Mouse (Mus musculus) hindbrain, embryonic 12.5 days (tissue): ENCODE data around the gene 5830473C10Rik. TPM values are rescaled to one million over a fixed set of nuclear protein-coding genes. Genes with fewer than 3 reads are reported as not detected.
"Not testable (repeated sequence)": the region's sequence is repeated elsewhere in the genome, so short reads cannot be mapped to it uniquely, and the experiment has no call there.

Experiments
- ATAC-seq: fragments of 200-750 bp; cut with Nextera tagmentation; 2 replicates; pipeline ENCODE4 v1.8.0; 2017; ENCODE audit warnings: moderate TSS enrichment; ENCODE audit not compliant: low FRiP score
- H3K27ac ChIP-seq: fragments of 300-500 bp; sonication (generic); 2 replicates; pipeline ENCODE4 v1.5.1; 2016; ENCODE audit warnings: mild to moderate bottlenecking
- H3K27me3 ChIP-seq: fragments of 300-500 bp; sonication (generic); 2 replicates; pipeline ENCODE4 v1.6.1; 2016; ENCODE audit warnings: mild to moderate bottlenecking
- H3K36me3 ChIP-seq: fragments of 300-500 bp; sonication (generic); 2 replicates; pipeline ENCODE4 v1.6.1; 2016; ENCODE audit warnings: mild to moderate bottlenecking
- H3K4me1 ChIP-seq: fragments of 300-500 bp; sonication (generic); 2 replicates; pipeline ENCODE4 v1.6.1; 2016
- H3K4me2 ChIP-seq: fragments of 300-500 bp; sonication (generic); replicated peaks from 2 replicates; pipeline ENCODE4 v1.6.1; 2016; ENCODE audit warnings: mild to moderate bottlenecking
- H3K4me3 ChIP-seq: fragments of 300-500 bp; sonication (generic); 2 replicates; pipeline ENCODE4 v1.5.1; 2016; ENCODE audit warnings: mild to moderate bottlenecking
- H3K9ac ChIP-seq: fragments of 300-500 bp; sonication (generic); 2 replicates; pipeline ENCODE4 v1.6.1; 2016; ENCODE audit warnings: mild to moderate bottlenecking, moderate library complexity
- H3K9me3 ChIP-seq: fragments of 300-500 bp; sonication (generic); replicated peaks from 2 replicates; pipeline ENCODE4 v1.6.1; 2016; ENCODE audit warnings: mild to moderate bottlenecking
- WGBS: fragments of 180-500 bp; shearing (Covaris S2); methylation state at CpG from one replicate; pipeline ENCODE4 v1.1.7; 2016; 5-methylcytosine and 5-hydroxymethylcytosine counted together
- polyA plus RNA-seq: library from polyadenylated mRNA; unstranded; fragments of >200 nt; fragmentation: Nextera tagmentation; extraction: Ambion mirVana; gene quantifications from 2 replicates; pipeline ENCODE4 v1.2.1, GENCODE M21; 2016

The 5830473C10Rik gene
- polyA plus RNA-seq, 1 experiment from 2014 or later = not detected

- Histone ChIP-seq H3K4me3 (no peak overlapping the region), H3K9ac (no peak overlapping the region), H3K9me3 (no peaks in the 10 kb centered on the region), H3K27me3 (no peaks in the 10 kb centered on the region), H3K4me2 (no peak overlapping the region), H3K36me3 (no peaks in the 10 kb centered on the region), H3K4me1 (no peaks in the 10 kb centered on the region), H3K27ac (no peak overlapping the region)
- no peak for ATAC-seq
- 70% methylated on average over 13 of the region's 13 CpGs for WGBS
Measured at GRCm38 (mm10) chr5:90603407-90603923, 42.6 kb downstream of the 5830473C10Rik start.

GRCm38 (mm10) chr5:90608906-90609305, 48.0 kb downstream of the 5830473C10Rik start:
- no peak for ATAC-seq
- Histone ChIP-seq H3K27me3 (no peaks in the 10 kb centered on the region), H3K27ac (no peak overlapping the region), H3K36me3 (no peaks in the 10 kb centered on the region), H3K4me2 (no peak overlapping the region), H3K4me3 (no peak overlapping the region), H3K4me1 (no peaks in the 10 kb centered on the region), H3K9me3 (no peaks in the 10 kb centered on the region), H3K9ac (no peak overlapping the region)
- 65% methylated on average over 11 of the region's 11 CpGs for WGBS

DNA sequence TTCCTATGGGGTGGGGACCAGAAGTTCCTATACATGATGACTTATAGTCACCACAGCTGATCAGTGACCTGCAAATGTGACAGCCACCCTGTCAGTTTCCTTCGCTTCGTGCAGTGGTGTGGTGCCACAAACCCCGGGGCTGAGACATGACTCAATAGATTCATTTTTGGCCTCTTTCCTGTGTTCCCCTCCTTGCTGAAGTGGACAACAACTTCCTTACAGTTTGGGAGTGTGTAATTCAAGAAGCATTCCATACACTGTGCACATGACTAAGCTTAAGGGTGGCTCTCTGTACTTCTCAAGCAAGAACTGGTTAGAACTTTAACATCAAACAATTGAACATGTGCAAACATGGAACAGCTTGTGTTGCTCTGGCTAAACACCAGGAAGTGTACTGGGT, 50.5 kb downstream of the 5830473C10Rik start:
- Histone ChIP-seq H3K36me3 (no peaks in the 10 kb centered on the region), H3K27ac (no peak overlapping the region), H3K9me3 (no peaks in the 10 kb centered on the region), H3K4me3 (no peak overlapping the region), H3K4me1 (no peaks in the 10 kb centered on the region), H3K4me2 (no peak overlapping the region), H3K27me3 (no peaks in the 10 kb centered on the region), H3K9ac (no peak overlapping the region)
- ATAC-seq = no peak
- 92% methylated on average over 3 of the region's 3 CpGs for WGBS

GRCm38 (mm10) chr5:90611996-90612611, 51.2 kb downstream of the 5830473C10Rik start:
- no peaks in the 10 kb centered on the region for H3K9me3 ChIP-seq
- H3K4me2 ChIP-seq = no peak overlapping the region
- H3K36me3 ChIP-seq = no peaks in the 10 kb centered on the region
- H3K9ac ChIP-seq = no peak overlapping the region
- no peak overlapping the region for H3K4me3 ChIP-seq
- H3K4me1 ChIP-seq = no peaks in the 10 kb centered on the region
- 90% methylated on average over 6 of the region's 6 CpGs for WGBS
- H3K27ac ChIP-seq = no peak overlapping the region
- H3K27me3 ChIP-seq = no peaks in the 10 kb centered on the region
- ATAC-seq = no peak

GRCm38 (mm10) chr5:90612751-90613150, 51.8 kb downstream of the 5830473C10Rik start:
- not testable (repeated sequence) for H3K4me1 ChIP-seq, H3K36me3 ChIP-seq, ATAC-seq, H3K4me2 ChIP-seq, H3K9me3 ChIP-seq, H3K9ac ChIP-seq, H3K4me3 ChIP-seq, H3K27ac ChIP-seq, H3K27me3 ChIP-seq
- 84% methylated on average over 1 of the region's 1 CpGs for WGBS

DNA sequence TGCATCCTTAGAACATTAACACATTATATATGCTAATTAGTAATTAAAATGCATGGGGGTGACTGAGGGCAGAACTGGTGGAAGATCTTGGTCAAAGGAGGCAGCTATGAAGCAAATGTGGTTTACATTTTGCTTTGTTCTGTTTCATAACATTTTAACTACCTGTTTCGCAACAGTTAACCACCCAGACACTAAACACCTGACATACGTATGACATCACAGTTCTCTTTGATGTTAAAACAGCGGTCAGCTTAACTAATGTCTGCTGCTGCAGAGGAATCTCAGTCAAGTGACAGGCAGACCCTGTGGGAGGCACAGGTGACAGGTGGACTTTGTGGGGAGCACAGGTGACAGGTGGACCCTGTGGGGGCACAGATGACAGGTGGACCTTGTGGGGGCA, 57.0 kb downstream of the 5830473C10Rik start:
- no peak for ATAC-seq
- no peaks in the 10 kb centered on the region for H3K27me3 ChIP-seq
- H3K9ac ChIP-seq = no peak overlapping the region
- no peak overlapping the region for H3K4me2 ChIP-seq
- no peak overlapping the region for H3K4me3 ChIP-seq
- H3K4me1 ChIP-seq = no peaks in the 10 kb centered on the region
- 93% methylated on average over 3 of the region's 3 CpGs for WGBS
- H3K36me3 ChIP-seq = no peaks in the 10 kb centered on the region
- H3K27ac ChIP-seq = no peak overlapping the region
- H3K9me3 ChIP-seq = no peaks in the 10 kb centered on the region

GRCm38 (mm10) chr5:90621316-90621715, 60.4 kb downstream of the 5830473C10Rik start:
- H3K4me1 ChIP-seq = no peaks in the 10 kb centered on the region
- no peaks in the 10 kb centered on the region for H3K27me3 ChIP-seq
- H3K27ac ChIP-seq = no peak overlapping the region
- no peaks in the 10 kb centered on the region for H3K9me3 ChIP-seq
- ATAC-seq = no peak
- no peaks in the 10 kb centered on the region for H3K36me3 ChIP-seq
- 97% methylated on average over 2 of the region's 2 CpGs for WGBS
- no peak overlapping the region for H3K9ac ChIP-seq
- no peak overlapping the region for H3K4me3 ChIP-seq
- H3K4me2 ChIP-seq = no peak overlapping the region

DNA sequence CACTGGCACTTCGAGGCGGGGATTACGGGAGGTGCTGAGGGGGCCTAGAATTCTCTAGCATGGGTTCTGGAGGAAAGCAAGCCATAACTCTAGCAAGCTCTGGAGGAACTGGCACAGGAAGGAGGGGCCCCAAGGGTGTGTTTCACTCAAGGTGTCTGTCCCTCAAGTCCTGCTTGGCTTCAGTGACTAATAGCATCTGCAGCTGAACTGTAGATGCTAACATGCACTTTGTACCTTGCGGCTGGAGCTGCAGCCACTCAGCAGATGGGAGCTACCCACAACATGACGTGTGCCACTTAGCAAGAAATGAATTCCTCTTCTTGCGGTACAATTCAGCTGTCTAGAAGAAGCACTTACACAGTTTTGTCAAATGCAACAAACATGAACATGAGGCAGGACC, 60.8 kb downstream of the 5830473C10Rik start:
- no peaks in the 10 kb centered on the region for H3K27me3 ChIP-seq
- H3K4me2 ChIP-seq = no peak overlapping the region
- H3K4me1 ChIP-seq = no peaks in the 10 kb centered on the region
- H3K9ac ChIP-seq = no peak overlapping the region
- 94% methylated on average over 6 of the region's 6 CpGs for WGBS
- no peaks in the 10 kb centered on the region for H3K9me3 ChIP-seq
- no peak for ATAC-seq
- no peaks in the 10 kb centered on the region for H3K36me3 ChIP-seq
- H3K4me3 ChIP-seq = no peak overlapping the region
- no peak overlapping the region for H3K27ac ChIP-seq

- H3K4me3 ChIP-seq = no peak overlapping the region
- H3K9me3 ChIP-seq = no peaks in the 10 kb centered on the region
- H3K36me3 ChIP-seq = no peaks in the 10 kb centered on the region
- no peak overlapping the region for H3K9ac ChIP-seq
- no peak overlapping the region for H3K4me2 ChIP-seq
- no peaks in the 10 kb centered on the region for H3K27me3 ChIP-seq
- 65% methylated on average over 2 of the region's 2 CpGs for WGBS
- no peaks in the 10 kb centered on the region for H3K4me1 ChIP-seq
- ATAC-seq = no peak
- H3K27ac ChIP-seq = no peak overlapping the region
Measured at GRCm38 (mm10) chr5:90623209-90623608, 62.3 kb downstream of the 5830473C10Rik start.

- H3K27ac ChIP-seq = no peak overlapping the region
- ATAC-seq = no peak
- H3K9ac ChIP-seq = no peak overlapping the region
- H3K4me1 ChIP-seq = no peaks in the 10 kb centered on the region
- no peak overlapping the region for H3K4me3 ChIP-seq
- no peaks in the 10 kb centered on the region for H3K36me3 ChIP-seq
- 76% methylated on average over 18 of the region's 18 CpGs for WGBS
- H3K27me3 ChIP-seq = no peaks in the 10 kb centered on the region
- no peak overlapping the region for H3K4me2 ChIP-seq
- no peaks in the 10 kb centered on the region for H3K9me3 ChIP-seq
Measured at GRCm38 (mm10) chr5:90624708-90625425, 64.0 kb downstream of the 5830473C10Rik start.

DNA sequence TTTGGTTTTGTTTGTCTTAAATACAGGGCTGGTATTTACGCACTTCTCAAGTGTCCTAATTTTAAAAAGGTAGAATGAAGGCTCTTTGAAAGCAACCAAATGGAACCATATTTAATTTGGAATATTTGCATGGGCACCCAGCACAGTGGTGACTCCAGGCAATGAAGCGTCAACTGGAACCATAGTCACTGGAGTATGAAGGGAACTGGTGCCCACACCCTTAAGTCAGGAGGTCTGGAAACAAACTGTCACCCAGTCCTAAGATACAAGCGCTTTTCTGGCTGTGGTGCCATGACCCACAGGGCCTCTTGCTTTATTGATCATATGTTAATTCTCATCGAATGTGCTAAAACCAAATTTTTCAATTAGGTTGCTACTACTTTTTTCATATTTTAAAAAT, 66.5 kb downstream of the 5830473C10Rik start:
- Histone ChIP-seq H3K4me2 (no peak overlapping the region), H3K27ac (no peak overlapping the region), H3K27me3 (no peaks in the 10 kb centered on the region), H3K36me3 (no peaks in the 10 kb centered on the region), H3K4me1 (no peaks in the 10 kb centered on the region), H3K9ac (no peak overlapping the region), H3K9me3 (no peaks in the 10 kb centered on the region), H3K4me3 (no peak overlapping the region)
- no peak for ATAC-seq
- 89% methylated on average over 4 of the region's 4 CpGs for WGBS

GRCm38 (mm10) chr5:90628011-90628410, 67.1 kb downstream of the 5830473C10Rik start:
- Histone ChIP-seq H3K9ac (no peak overlapping the region), H3K9me3 (no peaks in the 10 kb centered on the region), H3K4me3 (no peak overlapping the region), H3K36me3 (no peaks in the 10 kb centered on the region), H3K4me2 (no peak overlapping the region), H3K27ac (no peak overlapping the region), H3K27me3 (no peaks in the 10 kb centered on the region), H3K4me1 (no peaks in the 10 kb centered on the region)
- ATAC-seq = no peak
- 79% methylated on average over 3 of the region's 3 CpGs for WGBS

GRCm38 (mm10) chr5:90628530-90628929, 67.6 kb downstream of the 5830473C10Rik start:
- Histone ChIP-seq H3K27me3 (no peaks in the 10 kb centered on the region), H3K27ac (no peak overlapping the region), H3K9ac (no peak overlapping the region), H3K4me1 (no peaks in the 10 kb centered on the region), H3K36me3 (no peaks in the 10 kb centered on the region), H3K4me3 (no peak overlapping the region), H3K4me2 (no peak overlapping the region), H3K9me3 (no peaks in the 10 kb centered on the region)
- WGBS = 80% methylated on average over 1 of the region's 1 CpGs
- no peak for ATAC-seq
